Mouse (Mus musculus) C2C12 (cell line): ENCODE measurements around the gene Slc44a5.

Experiments used
- CTCF ChIP-seq: IDR thresholded peaks from one replicate; pipeline ENCODE4 v1.5.1; 2011; ENCODE audit not compliant: control insufficient read depth, insufficient read depth, insufficient read length
- FOSL1 ChIP-seq: IDR thresholded peaks from one replicate; pipeline ENCODE4 v1.8.0; 2011; ENCODE audit warnings: mild to moderate bottlenecking, low read length; ENCODE audit not compliant: poor library complexity, insufficient read depth, severe bottlenecking
- MAX ChIP-seq: IDR thresholded peaks from one replicate; pipeline ENCODE4 v1.6.1; 2011; ENCODE audit warnings: mild to moderate bottlenecking, control low read depth
- MYOG ChIP-seq: IDR thresholded peaks from one replicate; pipeline ENCODE4 v1.6.1; 2011; ENCODE audit not compliant: control insufficient read depth, insufficient read length; ENCODE audit errors: extremely low read depth

- TF ChIP-seq CTCF (no peak), FOSL1 (no peak), MYOG (no peak), MAX (no peak)
Measured at GRCm38 (mm10) chr3:153947271-153947670, 26.0 kb upstream of the Slc44a5 start.
